Mouse (Mus musculus) small intestine, adult 2 months (tissue): ENCODE measurements at regions not wholly inside any gene's neighbourhood (a gene's known extent, or its start where the extent isn't known, plus 50 kb on each side); places are given as distances from the start of the nearest gene placed in this dataset.

Experiments
- H3K27ac ChIP-seq: fragments of 200-500 bp; 2 replicates; pipeline ENCODE4 v1.5.1; 2012; ENCODE audit warnings: low read depth, low read length, control low read depth, inconsistent platforms; ENCODE audit not compliant: insufficient read depth
- H3K27me3 ChIP-seq: fragments of 200-500 bp; 2 replicates; pipeline ENCODE4 v1.6.1; 2012; ENCODE audit warnings: mild to moderate bottlenecking, moderate library complexity, low read length, inconsistent platforms; ENCODE audit not compliant: control insufficient read depth, insufficient read depth
- H3K36me3 ChIP-seq: fragments of 200-500 bp; 2 replicates; pipeline ENCODE4 v1.6.1; 2012; ENCODE audit warnings: mild to moderate bottlenecking, low read length, control low read depth, inconsistent platforms; ENCODE audit not compliant: control insufficient read depth, insufficient read depth
- H3K4me1 ChIP-seq: fragments of 200-500 bp; 2 replicates; pipeline ENCODE4 v1.6.1; 2012; ENCODE audit warnings: low read length, inconsistent platforms, mixed read lengths; ENCODE audit not compliant: control insufficient read depth, insufficient read depth, insufficient read length
- H3K4me3 ChIP-seq: fragments of 200-500 bp; 2 replicates; pipeline ENCODE4 v1.5.1; 2012; ENCODE audit warnings: low read depth, mild to moderate bottlenecking, control low read depth, inconsistent platforms, low read length, moderate library complexity
- CTCF ChIP-seq: fragments of 200-500 bp; IDR thresholded peaks from 2 replicates; pipeline ENCODE4 v1.5.1; 2012; ENCODE audit warnings: low read depth, mild to moderate bottlenecking, control low read depth, inconsistent platforms, low read length, moderate library complexity, mixed read lengths; ENCODE audit not compliant: insufficient replicate concordance, insufficient read length; ENCODE audit errors: extremely low read depth
- POLR2A ChIP-seq: fragments of 200-500 bp; IDR thresholded peaks from 2 replicates; pipeline ENCODE4 v1.6.1; 2012; ENCODE audit warnings: low read depth, mild to moderate bottlenecking, control low read depth, inconsistent platforms, low read length, moderate library complexity
- WGBS: fragments of 180-500 bp; shearing (Covaris S2); methylation state at CpG from one replicate; pipeline ENCODE4 v1.1.7; 2018; 5-methylcytosine and 5-hydroxymethylcytosine counted together

GRCm38 (mm10) chr16:29802603-29803002 is 223.5 kb downstream of the Opa1 start:
- no peaks in the 10 kb centered on the region for H3K36me3 ChIP-seq
- 81% methylated on average over 6 of the region's 6 CpGs for WGBS
- H3K27ac ChIP-seq, result no peak overlapping the region
- no peak for TF ChIP-seq POLR2A
- TF ChIP-seq CTCF, result no peak
- peaks cover 15% of the 10 kb centered on the region; the same call in 1 of the 2 replicates for H3K4me1 ChIP-seq
- H3K4me3 ChIP-seq, result no peak overlapping the region
- no peaks in the 10 kb centered on the region for H3K27me3 ChIP-seq

GRCm38 (mm10) chr16:29807859-29808258 is 228.7 kb downstream of the Opa1 start:
- WGBS, result 66% methylated on average over 5 of the region's 5 CpGs
- H3K27me3 ChIP-seq, result no peaks in the 10 kb centered on the region
- H3K36me3 ChIP-seq, result no peaks in the 10 kb centered on the region
- no peak overlapping the region for H3K4me3 ChIP-seq
- H3K4me1 ChIP-seq, result peaks cover 3% of the 10 kb centered on the region; the same call in 1 of the 2 replicates
- H3K27ac ChIP-seq, result no peak overlapping the region
- TF ChIP-seq CTCF (no peak), POLR2A (no peak)

GRCm38 (mm10) chr16:29808851-29809250 is 229.7 kb downstream of the Opa1 start:
- H3K4me3 ChIP-seq, result no peak overlapping the region
- H3K36me3 ChIP-seq, result no peaks in the 10 kb centered on the region
- TF ChIP-seq POLR2A (no peak), CTCF (no peak)
- no peak overlapping the region for H3K27ac ChIP-seq
- H3K27me3 ChIP-seq, result no peaks in the 10 kb centered on the region
- WGBS, result 77% methylated on average over 4 of the region's 4 CpGs
- H3K4me1 ChIP-seq, result peaks cover 10% of the 10 kb centered on the region

- no peaks in the 10 kb centered on the region for H3K36me3 ChIP-seq
- WGBS, result 4% methylated on average over 31 of the region's 31 CpGs
- peak overlapping the region; percentile 55 for H3K27ac ChIP-seq
- no peaks in the 10 kb centered on the region for H3K27me3 ChIP-seq
- peak overlapping the region; percentile 65 for H3K4me3 ChIP-seq
- peaks cover 42% of the 10 kb centered on the region for H3K4me1 ChIP-seq
- no peak for TF ChIP-seq POLR2A
- TF ChIP-seq CTCF, result no peak
These were observed 234.4 kb downstream of the Opa1 start for GRCm38 (mm10) chr16:29813411-29814038.

GRCm38 (mm10) chr16:29814039-29814438 is 234.9 kb downstream of the Opa1 start:
- WGBS, result 2% methylated on average over 32 of the region's 32 CpGs
- Histone ChIP-seq H3K27ac (peak overlapping the region; percentile 55), H3K27me3 (no peaks in the 10 kb centered on the region), H3K36me3 (no peaks in the 10 kb centered on the region), H3K4me1 (peaks cover 47% of the 10 kb centered on the region), H3K4me3 (peak overlapping the region; percentile 65)
- peak; percentile 62; the same call in 1 of the 2 replicates for TF ChIP-seq CTCF
- peak; percentile 45; the same call in 1 of the 2 replicates for TF ChIP-seq POLR2A

- TF ChIP-seq CTCF, result no peak
- no peak for TF ChIP-seq POLR2A
- Histone ChIP-seq H3K4me3 (no peak overlapping the region), H3K4me1 (peaks cover 48% of the 10 kb centered on the region), H3K36me3 (no peaks in the 10 kb centered on the region), H3K27me3 (no peaks in the 10 kb centered on the region), H3K27ac (no peak overlapping the region)
- 60% methylated on average over 2 of the region's 2 CpGs for WGBS
These were observed 235.5 kb downstream of the Opa1 start for GRCm38 (mm10) chr16:29814655-29815054.

- TF ChIP-seq POLR2A, result no peak
- no peak for TF ChIP-seq CTCF
- Histone ChIP-seq H3K27me3 (no peaks in the 10 kb centered on the region), H3K4me1 (peaks cover 51% of the 10 kb centered on the region), H3K27ac (peak overlapping the region; percentile 72; the same call in 1 of the 2 replicates), H3K4me3 (no peak overlapping the region), H3K36me3 (no peaks in the 10 kb centered on the region)
- 73% methylated on average over 2 of the region's 2 CpGs for WGBS
These were observed 236.1 kb downstream of the Opa1 start for GRCm38 (mm10) chr16:29815200-29815599.
